Mouse (Mus musculus): ENCODE measurements at regions not wholly inside any gene's neighbourhood (a gene's known extent, or its start where the extent isn't known, plus 50 kb on each side); places are given as distances from the start of the nearest gene placed in this dataset.
A peak's percentile ranks its signal among the peaks of the same experiment; 100 is the strongest.

DNA sequence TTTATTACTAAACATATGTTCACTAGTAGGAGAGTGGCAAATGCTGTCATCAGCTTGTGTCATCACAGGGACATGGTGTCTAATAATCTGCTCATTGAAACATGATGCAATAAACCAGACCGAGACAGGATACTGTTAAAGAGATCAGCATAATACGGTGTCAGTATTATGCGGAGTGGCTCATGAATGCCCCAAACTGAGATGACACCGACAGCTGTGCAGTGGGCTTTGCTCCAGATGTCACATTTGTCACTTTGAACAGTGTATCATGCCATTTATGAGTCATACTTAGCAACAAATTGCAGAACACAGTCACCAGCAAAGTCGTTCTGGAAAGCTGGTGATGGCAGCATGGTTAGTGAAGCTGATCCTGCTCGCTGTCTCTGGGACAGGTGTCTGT is 527.2 kb downstream of the Triml1 start:
- peak in 1 of 2 experiments; percentile 5 for DNase-seq (ENCODE audit: low spot score in 2 of 2)

- DNase-seq (ENCODE audit: low spot score in 2 of 2): no peak
These were observed 544.6 kb downstream of the Triml1 start for GRCm38 (mm10) chr8:42596639-42597038.

Data from frontal cortex, postnatal 25 days (tissue).